Mouse (Mus musculus) limb, embryonic 12.5 days (tissue): ENCODE data around the gene Tpx2. TPM values are rescaled to one million over a fixed set of nuclear protein-coding genes. Genes with fewer than 3 reads are reported as not detected.

Experiments
- microRNA-seq: library from miRNA; unstranded; fragments of <30 nt; microRNA quantifications from one replicate; pipeline ENCODE4, GENCODE M21; 2017
- polyA plus RNA-seq: library from polyadenylated mRNA; unstranded; fragments of >200 nt; fragmentation: Nextera tagmentation; extraction: Ambion mirVana; gene quantifications from 2 replicates; pipeline ENCODE4 v1.2.1, GENCODE M21; 2016

The Tpx2 gene
- polyA plus RNA-seq, 1 experiment from 2014 or later, result 114 TPM

Small RNAs within 50 kb of the gene (microRNA-seq; reads per million reads assigned to microRNA genes)
- 0.93 reads per million for gene Mir5622

Other genes with a start within 250 kb of the Tpx2 start
- gene Defb45, start 248.6 kb upstream of the Tpx2 start, polyA plus RNA-seq, result not detected in 2 replicates
- gene Defb36, start 243.6 kb upstream of the Tpx2 start, polyA plus RNA-seq, result not detected in 2 replicates
- gene Defb25, start 224.9 kb upstream of the Tpx2 start, polyA plus RNA-seq, result not detected in 2 replicates
- 0.87 and 1.1 TPM in 2 replicates for gene Rem1, start 221.0 kb upstream of the Tpx2 start, polyA plus RNA-seq
- 129 and 135 TPM in 2 replicates for gene H13, start 178.5 kb upstream of the Tpx2 start, polyA plus RNA-seq
- 36.3 and 39.2 TPM in 2 replicates for gene Mcts2, start 160.9 kb upstream of the Tpx2 start, polyA plus RNA-seq
- gene Id1, start 111.7 kb upstream of the Tpx2 start, polyA plus RNA-seq, result 299 and 330 TPM in 2 replicates
- gene Cox4i2, start 93.8 kb upstream of the Tpx2 start, polyA plus RNA-seq, result 29.9 and 30.6 TPM in 2 replicates
- gene Bcl2l1, start 16.2 kb upstream of the Tpx2 start, polyA plus RNA-seq, result 107 and 110 TPM in 2 replicates
- not detected in 2 replicates for gene Mylk2, start 63.4 kb downstream of the Tpx2 start, polyA plus RNA-seq
- gene Foxs1, start 85.2 kb downstream of the Tpx2 start, polyA plus RNA-seq, result 0.27 TPM in 1 of 2 replicates, not detected in the other
- 0.60 and 1.00 TPM in 2 replicates for gene Dusp15, start 103.7 kb downstream of the Tpx2 start, polyA plus RNA-seq
- 0.19 and 0.35 TPM in 2 replicates for gene Ttll9, start 114.5 kb downstream of the Tpx2 start, polyA plus RNA-seq
- 95.4 and 104 TPM in 2 replicates for gene Pdrg1, start 167.5 kb downstream of the Tpx2 start, polyA plus RNA-seq
- not detected in 2 replicates for gene Xkr7, start 183.9 kb downstream of the Tpx2 start, polyA plus RNA-seq
- 2.5 and 3.0 TPM in 2 replicates for gene Ccm2l, start 218.0 kb downstream of the Tpx2 start, polyA plus RNA-seq